Mouse (Mus musculus) ovary, adult 18-20 months (tissue): ENCODE results near the gene Afg3l1.
"Not testable (repeated sequence)": the region's sequence is repeated elsewhere in the genome, so short reads cannot be mapped to it uniquely, and the experiment has no call there.

ENCODE experiments used
- DNase-seq: peaks from one replicate; pipeline ENCODE4 v3.0.0; 2022; ENCODE audit warnings: low spot score, mixed read lengths

Afg3l1 gene

GRCm38 (mm10) chr8:123467476-123467875 is 10.2 kb upstream of the Afg3l1 start:
- no peak for DNase-seq

GRCm38 (mm10) chr8:123472991-123473390 is 4.7 kb upstream of the Afg3l1 start:
- not testable (repeated sequence) for DNase-seq

GRCm38 (mm10) chr8:123474549-123474948 is 3.2 kb upstream of the Afg3l1 start:
- DNase-seq, result not testable (repeated sequence)

- DNase-seq, result no peak
These were observed 579 bp upstream of the Afg3l1 start for GRCm38 (mm10) chr8:123476911-123477736.

GRCm38 (mm10) chr8:123478456-123479218 is 934 bp downstream of the Afg3l1 start:
- no peak for DNase-seq

GRCm38 (mm10) chr8:123482627-123483026 is 4.9 kb downstream of the Afg3l1 start:
- no peak for DNase-seq

GRCm38 (mm10) chr8:123491280-123492075 is 13.8 kb downstream of the Afg3l1 start:
- DNase-seq, result no peak

- DNase-seq, result no peak
These were observed 15.2 kb downstream of the Afg3l1 start for GRCm38 (mm10) chr8:123492898-123493297.

GRCm38 (mm10) chr8:123497699-123498098 is 20.0 kb downstream of the Afg3l1 start:
- DNase-seq, result no peak

- no peak for DNase-seq
These were observed 21.3 kb downstream of the Afg3l1 start for GRCm38 (mm10) chr8:123498963-123499362.

- DNase-seq, result no peak
These were observed 21.9 kb downstream of the Afg3l1 start for GRCm38 (mm10) chr8:123499556-123499955.

- no peak for DNase-seq
These were observed 24.5 kb downstream of the Afg3l1 start for GRCm38 (mm10) chr8:123502192-123502591.

- no peak for DNase-seq
These were observed 26.2 kb downstream of the Afg3l1 start for GRCm38 (mm10) chr8:123503801-123504467.

GRCm38 (mm10) chr8:123504591-123505195 is 27.0 kb downstream of the Afg3l1 start:
- no peak for DNase-seq

- no peak for DNase-seq
These were observed 27.6 kb downstream of the Afg3l1 start for GRCm38 (mm10) chr8:123505267-123505666.

GRCm38 (mm10) chr8:123505695-123506094 is 28.0 kb downstream of the Afg3l1 start:
- DNase-seq, result no peak

- DNase-seq, result no peak
These were observed 29.4 kb downstream of the Afg3l1 start for GRCm38 (mm10) chr8:123507153-123507552.

GRCm38 (mm10) chr8:123510819-123511218 is 33.1 kb downstream of the Afg3l1 start:
- DNase-seq, result no peak

- no peak for DNase-seq
These were observed 36.4 kb downstream of the Afg3l1 start for GRCm38 (mm10) chr8:123514136-123514535.

GRCm38 (mm10) chr8:123514781-123515539 is 37.3 kb downstream of the Afg3l1 start, which contains the start of gene Dbndd1:
Gene Dbndd1 (minus strand): TSS chr8:123515463.
- DNase-seq, result no peak

GRCm38 (mm10) chr8:123515540-123515897 is 37.8 kb downstream of the Afg3l1 start:
- no peak for DNase-seq
